Mouse (Mus musculus): ENCODE measurements at regions not wholly inside any gene's neighbourhood (a gene's known extent, or its start where the extent isn't known, plus 50 kb on each side); places are given as distances from the start of the nearest gene placed in this dataset.

- TF ChIP-seq CTCF (IDR thresholded peaks at IDR 0.05; ENCODE audit: extremely low read depth, insufficient read depth, insufficient read length, insufficient replicate concordance) = no peak
- no peak for TF ChIP-seq POLR2A (IDR thresholded peaks at IDR 0.05; ENCODE audit: low read depth, low read length)
These were observed 169.4 kb upstream of the Etaa1 start for GRCm38 (mm10) chr11:18123031-18123430.

Data from spleen, adult 2 months (tissue).